ENCODE assay signal across 13 mouse cellular contexts in genomic region chr6:52118903-52119635, GRCm38 (mm10). TPM values are rescaled to one million over a fixed set of nuclear protein-coding genes. Genes with fewer than 3 reads are reported as not detected.
DNase-seq lines count a peak whose midpoint lies in the region; ATAC-seq lines count a peak whose summit lies in the region.
"Had no signal": no experiment of that assay in that cellular context is flagged by ENCODE, and none has a peak within 500 bp of the region (broad histone marks: within the 10 kb centered on the region; RNA-seq: fewer than 3 reads in every experiment).

No protein-coding gene starts in this region.

- no peaks in the 10 kb centered on the region for H3K27me3 ChIP-seq in intestine, embryonic 14.5 days (replicated peaks; ENCODE audit: control insufficient read depth, insufficient read depth, low read length)
- peaks cover 6% of the 10 kb centered on the region; the same call in 1 of the 2 replicates for H3K27me3 ChIP-seq in intestine, embryonic 16.5 days (replicated peaks; ENCODE audit: control insufficient read depth, insufficient read depth, low read length)

- H3K4me2 ChIP-seq in intestine, embryonic 14.5 days (ENCODE audit: low read length), result no peak overlapping the region
- H3K4me2 ChIP-seq in intestine, embryonic 16.5 days (ENCODE audit: low read depth, low read length), result no peak overlapping the region
- H3K4me2 ChIP-seq: limb, embryonic 12.5 days had no signal

- no peaks in the 10 kb centered on the region for H3K9me3 ChIP-seq in intestine, embryonic 14.5 days (ENCODE audit: control insufficient read depth, low read length)
- no peaks in the 10 kb centered on the region for H3K9me3 ChIP-seq in intestine, embryonic 16.5 days (ENCODE audit: control insufficient read depth, low read length)
- H3K9me3 ChIP-seq: limb, embryonic 12.5 days had no signal

- no peak for ATAC-seq in intestine, embryonic 14.5 days (replicated peaks; ENCODE audit: low FRiP score, low TSS enrichment, low read depth)
- ATAC-seq in intestine, embryonic 16.5 days, result no peak

- no peak overlapping the region for H3K4me3 ChIP-seq in intestine, embryonic 14.5 days (ENCODE audit: low read depth, low read length)
- no peak overlapping the region for H3K4me3 ChIP-seq in intestine, embryonic 16.5 days (ENCODE audit: low read length)
- H3K4me3 ChIP-seq: limb, embryonic 12.5 days had no signal

- no peaks in the 10 kb centered on the region for H3K36me3 ChIP-seq in intestine, embryonic 14.5 days (ENCODE audit: control insufficient read depth, insufficient read depth, low read length)
- H3K36me3 ChIP-seq in intestine, embryonic 16.5 days (ENCODE audit: control insufficient read depth, insufficient read depth, low read length), result no peaks in the 10 kb centered on the region
- H3K36me3 ChIP-seq: limb, embryonic 12.5 days had no signal

- peak; percentile 50 for DNase-seq in intestine, embryonic 14.5 days (ENCODE audit: low spot score)
- peak; percentile 4 for DNase-seq in right cerebral cortex, postnatal 4 days
- DNase-seq in right cerebral cortex, adult 18-20 months, result no peak
- peak; percentile 80 for DNase-seq in mesoderm, embryonic 11.5 days (ENCODE audit: low read depth, low spot score)
- peak; percentile 18 for DNase-seq in telencephalon, adult 2 months (ENCODE audit: low read depth, low spot score)
- DNase-seq in thymus, postnatal 0 days (ENCODE audit: low spot score), result no peak
- DNase-seq in adrenal gland, adult 18-20 months (ENCODE audit: low spot score in 2 of 2), result no peak
- DNase-seq: cerebellum, adult 8-10 months; gastrocnemius, postnatal 10 days; heart, postnatal 10 days; kidney, adult 9 months had no signal

- H3K4me1 ChIP-seq in intestine, embryonic 14.5 days (replicated peaks; ENCODE audit: control insufficient read depth, insufficient read depth, low read length), result peaks cover 14% of the 10 kb centered on the region
- peaks cover 4% of the 10 kb centered on the region; the same call in 1 of the 2 replicates for H3K4me1 ChIP-seq in intestine, embryonic 16.5 days (ENCODE audit: control insufficient read depth, insufficient read depth, low read length)

- H3K27ac ChIP-seq in intestine, embryonic 14.5 days (ENCODE audit: low read depth), result no peak overlapping the region
- no peak overlapping the region for H3K27ac ChIP-seq in intestine, embryonic 16.5 days (ENCODE audit: low read length)
- H3K27ac ChIP-seq: limb, embryonic 12.5 days had no signal

- WGBS in intestine, embryonic 14.5 days, result 13% methylated on average over 6 of the region's 6 CpGs
- 18% methylated on average over 6 of the region's 6 CpGs for WGBS in intestine, embryonic 16.5 days

- H3K9ac ChIP-seq in intestine, embryonic 14.5 days (ENCODE audit: low read length), result no peak overlapping the region
- no peak overlapping the region for H3K9ac ChIP-seq in intestine, embryonic 16.5 days (ENCODE audit: low read depth, low read length)
- H3K9ac ChIP-seq: limb, embryonic 12.5 days had no signal

RNA-seq across cellular contexts. Expression of gene Hoxa1, which starts 39.0 kb away (rescaled TPM):
- polyA plus RNA-seq in intestine, embryonic 14.5 days (2014; fragmentation: Nextera tagmentation; extraction: Ambion mirVana), result 1.2 and 1.4 TPM in 2 replicates
- 0.72 and 0.88 TPM in 2 replicates for polyA plus RNA-seq in intestine, embryonic 16.5 days (2015; fragmentation: Nextera tagmentation; extraction: Ambion mirVana)
- 0.44 and 0.45 TPM in 2 replicates for polyA plus RNA-seq in thymus, postnatal 0 days (2015; fragmentation: Nextera tagmentation; extraction: Ambion mirVana)
- under 1 TPM; 0.29 to 0.43 TPM for total RNA-seq in adrenal gland, adult 18-20 months (2021)

RNA-seq across cellular contexts. Expression of gene Hoxa2, which starts 45.6 kb away (rescaled TPM):
- polyA plus RNA-seq in intestine, embryonic 14.5 days (2014; fragmentation: Nextera tagmentation; extraction: Ambion mirVana), result 10.1 and 10.8 TPM in 2 replicates
- polyA plus RNA-seq in intestine, embryonic 16.5 days (2015; fragmentation: Nextera tagmentation; extraction: Ambion mirVana), result 5.0 and 5.1 TPM in 2 replicates
- 5.1 and 5.4 TPM in 2 replicates for polyA plus RNA-seq in thymus, postnatal 0 days (2015; fragmentation: Nextera tagmentation; extraction: Ambion mirVana)
- total RNA-seq in adrenal gland, adult 18-20 months (2021), result 1 to 10 TPM in 1 of 2 experiments, under 1 TPM in 1; 0.96 to 1.3 TPM

RNA-seq across cellular contexts. Expression of gene 5730596B20Rik, which starts 58.2 kb away (rescaled TPM):
- polyA plus RNA-seq in intestine, embryonic 14.5 days (2014; fragmentation: Nextera tagmentation; extraction: Ambion mirVana), result 2.5 and 2.8 TPM in 2 replicates
- 1.5 TPM in 2 replicates for polyA plus RNA-seq in intestine, embryonic 16.5 days (2015; fragmentation: Nextera tagmentation; extraction: Ambion mirVana)
- polyA plus RNA-seq in thymus, postnatal 0 days (2015; fragmentation: Nextera tagmentation; extraction: Ambion mirVana), result 0.24 and 0.25 TPM in 2 replicates
- under 1 TPM; 0.13 to 0.33 TPM for total RNA-seq in adrenal gland, adult 18-20 months (2021)

Comparison
In these comparisons a context has a peak if more than half of its experiments do, and no peak if none do; other contexts are left out.
1. DNase-seq: peak in intestine, embryonic 14.5 days (single experiment), right cerebral cortex, postnatal 4 days (single experiment), mesoderm, embryonic 11.5 days (single experiment) and telencephalon, adult 2 months (single experiment); none in right cerebral cortex, adult 18-20 months (single experiment), thymus, postnatal 0 days (single experiment) and adrenal gland, adult 18-20 months (0 of 2).